10 mouse cellular contexts compared by ENCODE assay signal in the genomic region with DNA sequence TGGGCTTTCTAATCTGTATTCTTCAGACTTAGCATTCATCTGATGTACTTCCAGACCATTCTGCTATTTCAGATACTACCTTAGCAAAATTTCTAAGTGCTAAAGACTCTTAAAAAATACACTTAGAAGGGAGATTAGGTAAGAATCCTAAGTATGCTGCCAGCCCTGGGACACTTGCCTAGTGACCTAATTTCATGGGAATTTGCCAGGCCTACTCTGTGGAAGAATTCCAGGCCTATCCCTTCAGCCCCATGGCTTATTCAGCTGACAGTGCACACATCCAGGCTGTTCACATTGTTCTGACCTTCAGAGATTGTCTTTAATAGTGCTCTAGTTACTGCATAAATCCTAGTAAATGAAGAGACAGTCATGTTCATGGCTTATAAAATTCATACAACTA.
A peak's percentile ranks its signal among the peaks of the same experiment; 100 is the strongest.
DNase-seq lines count a peak whose midpoint lies in the region; ATAC-seq and TF ChIP-seq lines count a peak whose summit lies in the region.
"Had no signal": no experiment of that assay in that cellular context is flagged by ENCODE, and none has a peak within 500 bp of the region (broad histone marks: within the 10 kb centered on the region; RNA-seq: fewer than 3 reads in every experiment).

No protein-coding gene starts in this region.

- H3K4me3 ChIP-seq in lung, postnatal 0 days (ENCODE audit: low read depth, low read length): no peak overlapping the region
- H3K4me3 ChIP-seq in liver, embryonic 11.5 days (ENCODE audit: low read depth, low read length): no peak overlapping the region
- H3K4me3 ChIP-seq: embryonic facial prominence, embryonic 15.5 days had no signal

- peak overlapping the region; percentile 27; the same call in 1 of the 2 replicates for H3K27ac ChIP-seq in lung, postnatal 0 days (ENCODE audit: low read length)
- H3K27ac ChIP-seq in liver, embryonic 11.5 days (ENCODE audit: low read depth, low read length): no peak overlapping the region
- H3K27ac ChIP-seq: embryonic facial prominence, embryonic 15.5 days had no signal

- H3K4me1 ChIP-seq in lung, postnatal 0 days (ENCODE audit: insufficient read depth, low read depth, low read length): no peaks in the 10 kb centered on the region; the same call in 1 of the 2 replicates
- H3K4me1 ChIP-seq in liver, embryonic 11.5 days (replicated peaks; ENCODE audit: control insufficient read depth, insufficient read depth, low read length): no peaks in the 10 kb centered on the region

- peak; percentile 12 to 17 for DNase-seq in left cerebral cortex, postnatal 14 days (ENCODE audit: low spot score in 2 of 2)
- no peak for DNase-seq in left cerebral cortex, adult 8-10 months (ENCODE audit: low spot score in 2 of 2)
- DNase-seq in heart, adult 8-10 months (ENCODE audit: low spot score): peak; percentile 86
- DNase-seq in lung, postnatal 0 days (ENCODE audit: low spot score): peak; percentile 78
- no peak for DNase-seq in embryo, embryonic 10 days (ENCODE audit: low spot score)
- no peak for DNase-seq in liver, embryonic 11.5 days (ENCODE audit: low spot score)
- no peak for DNase-seq in thymus, adult 18-20 months

- TF ChIP-seq CTCF in lung, postnatal 0 days (IDR thresholded peaks at IDR 0.05): no peak

- peak; percentile 94 for TF ChIP-seq EP300 in lung, postnatal 0 days (IDR thresholded peaks at IDR 0.05)

- no peaks in the 10 kb centered on the region for H3K27me3 ChIP-seq in lung, postnatal 0 days (replicated peaks; ENCODE audit: insufficient read depth, low read length)
- no peaks in the 10 kb centered on the region for H3K27me3 ChIP-seq in liver, embryonic 11.5 days (replicated peaks; ENCODE audit: control insufficient read depth, insufficient read depth, low read length)
- H3K27me3 ChIP-seq: embryonic facial prominence, embryonic 15.5 days had no signal

- H3K9me3 ChIP-seq in lung, postnatal 0 days (ENCODE audit: low read length): no peaks in the 10 kb centered on the region
- H3K9me3 ChIP-seq in liver, embryonic 11.5 days (ENCODE audit: control insufficient read depth, low read length): no peaks in the 10 kb centered on the region
- H3K9me3 ChIP-seq: embryonic facial prominence, embryonic 15.5 days; G1E had no signal

- H3K4me2 ChIP-seq in lung, postnatal 0 days (replicated peaks; ENCODE audit: low read depth, low read length): no peak overlapping the region
- no peak overlapping the region for H3K4me2 ChIP-seq in liver, embryonic 11.5 days
- H3K4me2 ChIP-seq: embryonic facial prominence, embryonic 15.5 days had no signal

- no peak overlapping the region for H3K9ac ChIP-seq in lung, postnatal 0 days (replicated peaks; ENCODE audit: low read depth)
- no peak overlapping the region for H3K9ac ChIP-seq in liver, embryonic 11.5 days (ENCODE audit: low read depth, low read length)
- H3K9ac ChIP-seq: embryonic facial prominence, embryonic 15.5 days had no signal

- intact Hi-C loops in left cerebral cortex, postnatal 14 days (cut with DNase I): no loop called here

- H3K36me3 ChIP-seq in lung, postnatal 0 days (ENCODE audit: insufficient read depth, low read length): no peaks in the 10 kb centered on the region
- no peaks in the 10 kb centered on the region for H3K36me3 ChIP-seq in liver, embryonic 11.5 days (ENCODE audit: control insufficient read depth, insufficient read depth, low read length)
- H3K36me3 ChIP-seq: embryonic facial prominence, embryonic 15.5 days; G1E had no signal

- ATAC-seq in cerebellum, adult (ENCODE audit: insufficient number of reproducible peaks, low FRiP score, low TSS enrichment): peak; percentile 76
- ATAC-seq in lung, postnatal 0 days: peak; percentile 93
- no peak for ATAC-seq in liver, embryonic 11.5 days (replicated peaks; ENCODE audit: low FRiP score)

Comparison
In these comparisons a context has a peak if more than half of its experiments do, and no peak if none do; other contexts are left out.
1. DNase-seq: peak in left cerebral cortex, postnatal 14 days (2 of 2), heart, adult 8-10 months (single experiment) and lung, postnatal 0 days (single experiment); none in left cerebral cortex, adult 8-10 months (0 of 2), embryo, embryonic 10 days (single experiment), liver, embryonic 11.5 days (single experiment) and thymus, adult 18-20 months (0 of 2).